Mouse (Mus musculus): ENCODE measurements around the gene Kdf1.
A peak's percentile ranks its signal among the peaks of the same experiment; 100 is the strongest.

The Kdf1 gene

DNA sequence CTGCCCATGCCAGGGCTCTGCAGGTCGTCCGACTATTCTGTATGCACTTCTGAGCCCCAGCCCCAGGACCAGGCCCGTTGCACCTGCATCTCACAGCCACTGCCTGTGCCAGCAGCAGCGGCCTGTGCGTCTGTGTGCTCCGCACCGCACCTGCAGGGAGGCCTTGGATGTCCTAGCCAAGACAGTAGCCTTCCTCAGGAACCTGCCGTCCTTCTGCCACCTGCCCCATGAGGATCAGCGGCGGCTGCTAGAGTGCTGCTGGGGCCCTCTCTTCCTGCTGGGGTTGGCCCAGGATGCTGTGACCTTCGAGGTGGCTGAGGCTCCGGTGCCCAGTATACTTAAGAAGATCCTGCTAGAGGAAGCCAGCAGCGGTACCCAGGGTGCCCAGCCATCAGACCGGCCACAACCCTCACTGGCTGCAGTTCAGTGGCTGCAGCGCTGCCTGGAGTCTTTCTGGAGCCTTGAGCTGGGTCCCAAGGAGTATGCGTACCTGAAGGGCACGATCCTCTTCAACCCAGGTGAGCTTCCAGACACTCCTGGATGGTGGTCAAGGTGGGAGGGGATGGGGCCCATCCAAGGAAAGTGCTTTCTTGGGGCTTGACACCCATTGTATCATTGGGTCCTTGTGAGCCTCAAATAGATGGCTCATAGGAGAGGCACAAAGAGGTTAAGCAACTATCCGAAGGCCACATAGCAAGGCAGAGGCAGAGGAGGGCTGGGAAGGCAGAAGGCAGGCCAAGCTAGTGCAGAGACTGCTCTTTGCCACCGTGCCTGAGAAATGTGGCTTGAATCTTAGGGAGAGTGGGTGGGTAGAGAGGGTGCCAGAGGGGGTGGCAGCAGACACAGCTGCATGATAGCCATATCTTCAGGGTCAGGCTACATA lies 34.9 kb downstream of the Kdf1 start:
- DNase-seq (ENCODE audit: low spot score in 2 of 2) = no peak

DNA sequence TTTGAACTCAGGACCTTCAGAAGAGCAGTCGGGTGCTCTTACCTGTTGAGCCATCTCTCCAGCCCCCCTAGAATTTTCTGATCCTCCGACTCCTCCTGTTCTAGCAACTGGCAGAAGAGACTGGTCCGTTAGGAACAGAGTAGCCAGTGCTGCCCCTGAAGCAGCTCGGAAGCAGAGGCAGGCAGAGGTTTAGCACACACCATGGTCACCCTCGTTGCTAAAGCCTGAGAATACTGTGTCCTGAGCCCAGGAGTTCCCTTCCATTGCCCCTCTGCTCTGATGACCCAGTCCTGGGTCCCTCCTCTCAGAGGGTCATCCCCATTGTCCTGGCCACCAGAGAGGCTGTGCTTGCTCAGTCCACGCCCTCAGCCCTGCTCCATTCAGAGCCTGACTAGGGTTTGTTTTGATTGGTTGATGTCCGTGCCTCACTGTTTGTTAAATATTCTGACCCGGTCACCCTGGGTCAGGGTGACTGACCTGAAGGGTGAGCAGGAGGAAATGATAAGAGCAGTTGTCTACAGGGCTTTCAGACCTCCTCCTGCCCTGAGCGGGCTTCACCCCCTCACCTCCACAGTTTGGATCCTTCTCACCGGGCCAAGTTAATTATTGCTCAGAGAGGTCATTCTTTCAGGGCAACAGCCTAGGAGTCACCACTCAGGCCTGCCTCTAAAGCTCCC lies 38.4 kb downstream of the Kdf1 start:
- DNase-seq (ENCODE audit: low spot score in 2 of 2) = no peak

DNA sequence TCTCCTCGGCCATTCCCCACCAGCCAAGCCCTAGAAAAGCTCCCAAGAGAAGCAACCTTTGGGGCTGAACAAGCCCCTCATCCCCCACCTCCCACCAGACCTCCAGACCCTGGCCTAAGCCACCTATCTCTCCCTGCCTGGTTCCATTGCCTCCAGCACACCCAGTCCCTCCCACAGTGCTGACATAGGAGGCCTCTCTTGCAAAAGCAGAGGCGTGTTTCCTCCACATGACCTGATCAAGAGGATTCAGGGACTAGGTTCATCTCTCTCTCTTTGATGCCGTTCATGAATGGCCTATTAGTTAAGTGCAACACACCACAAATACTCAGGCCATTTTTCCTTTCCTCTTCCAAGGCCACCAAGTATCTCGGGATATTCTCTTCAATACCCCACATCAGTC lies 41.1 kb downstream of the Kdf1 start:
- no peak for DNase-seq (ENCODE audit: low spot score in 2 of 2)

DNA sequence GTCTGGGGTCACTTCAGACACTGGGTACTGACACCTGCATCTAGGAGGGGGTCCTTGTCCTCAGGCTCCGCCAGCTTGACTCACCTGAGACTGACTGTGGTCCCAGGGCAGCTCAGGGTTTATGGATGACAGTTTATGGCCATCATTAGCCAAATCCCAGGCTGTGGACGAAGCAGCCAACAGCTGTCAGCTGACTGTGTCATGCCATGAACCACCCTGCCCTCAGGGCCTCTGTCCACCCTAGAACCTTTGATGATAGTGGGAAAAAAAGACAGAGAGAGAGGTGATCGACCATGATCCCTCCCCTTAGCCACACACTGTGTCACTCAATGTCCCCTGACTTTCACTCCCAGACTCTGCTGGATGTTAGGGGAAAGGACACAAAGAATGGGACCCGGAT lies 42.9 kb downstream of the Kdf1 start:
- no peak for DNase-seq (ENCODE audit: low spot score in 2 of 2)

DNA sequence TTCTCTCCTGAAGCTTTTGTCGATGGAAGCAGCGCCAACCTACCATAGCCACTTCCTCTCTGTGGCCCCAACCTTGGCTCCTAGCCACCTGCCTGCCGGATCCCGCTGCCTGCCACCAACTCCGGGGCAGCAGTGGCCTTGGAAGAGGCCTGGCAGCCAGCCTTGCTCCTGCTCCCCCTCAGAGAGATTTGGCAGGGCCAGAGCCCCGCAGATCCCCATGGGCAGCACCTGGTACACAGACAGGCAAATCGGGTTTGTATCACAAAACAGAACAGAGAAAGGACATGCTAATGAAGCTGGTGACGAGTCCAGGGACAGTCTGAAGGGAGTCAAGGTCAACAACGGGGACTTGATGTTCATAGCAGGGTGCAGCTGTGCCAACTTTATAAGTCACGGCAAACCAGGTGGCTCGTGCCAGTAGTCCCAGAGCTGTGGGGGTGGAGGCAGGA lies 44.4 kb downstream of the Kdf1 start:
- DNase-seq (ENCODE audit: low spot score in 2 of 2) = no peak

DNA sequence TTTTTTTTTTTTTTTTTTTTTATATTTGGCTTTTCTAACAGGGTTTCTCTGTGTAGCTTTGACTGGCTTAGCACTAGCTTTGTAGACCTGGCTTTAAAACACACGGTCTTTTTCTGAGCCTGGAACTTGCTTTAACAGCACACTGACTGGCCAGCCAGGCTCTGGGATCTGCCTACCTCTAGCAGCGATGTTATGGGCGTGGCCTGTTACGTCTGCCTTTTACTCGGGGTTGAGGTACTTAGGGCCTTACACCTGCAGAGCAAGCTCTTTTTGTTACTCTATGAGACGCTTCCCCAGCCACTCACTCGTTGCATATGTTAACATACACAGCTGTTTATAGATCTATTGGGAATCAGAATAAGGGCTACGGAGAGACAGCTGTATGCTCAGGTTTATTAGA lies 48.5 kb downstream of the Kdf1 start:
- DNase-seq (ENCODE audit: low spot score in 2 of 2) = no peak

DNA sequence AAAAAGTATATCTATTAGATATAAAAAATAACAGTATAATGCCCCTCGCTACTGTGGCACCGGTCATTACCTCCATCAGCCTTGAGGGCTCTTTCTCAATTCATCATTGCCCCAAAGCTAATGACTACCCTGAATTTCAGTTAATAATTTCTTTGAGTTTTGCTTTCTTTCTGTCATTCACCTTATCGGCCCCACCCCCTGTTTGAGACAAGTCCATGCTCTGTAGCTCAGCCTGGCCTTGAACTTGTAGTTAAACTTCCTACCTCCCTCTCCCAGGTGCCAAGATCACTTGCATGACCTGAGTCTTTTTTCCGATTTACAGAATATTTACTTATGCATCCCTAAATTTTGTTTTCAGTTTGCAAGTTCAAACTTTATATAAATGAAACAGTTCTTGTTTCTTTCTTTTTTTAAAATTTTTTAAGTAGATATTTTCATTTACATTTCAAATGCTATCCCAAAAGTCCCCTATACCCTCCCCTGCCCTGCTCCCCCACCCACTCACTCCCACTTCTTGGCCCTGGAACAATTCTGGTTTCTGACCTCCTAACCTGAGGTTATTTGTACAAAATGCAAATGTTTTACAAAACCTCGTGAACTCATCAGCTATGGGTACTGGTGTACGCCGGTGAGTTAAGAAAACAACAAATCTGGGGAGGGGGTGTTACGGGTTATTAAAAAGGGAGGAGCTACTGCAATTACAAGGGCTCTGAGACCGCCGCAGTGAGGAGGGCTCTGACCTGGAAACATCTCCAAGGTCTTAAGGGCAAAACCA lies 50.7 kb downstream of the Kdf1 start:
- DNase-seq (ENCODE audit: low spot score in 2 of 2) = no peak

DNA sequence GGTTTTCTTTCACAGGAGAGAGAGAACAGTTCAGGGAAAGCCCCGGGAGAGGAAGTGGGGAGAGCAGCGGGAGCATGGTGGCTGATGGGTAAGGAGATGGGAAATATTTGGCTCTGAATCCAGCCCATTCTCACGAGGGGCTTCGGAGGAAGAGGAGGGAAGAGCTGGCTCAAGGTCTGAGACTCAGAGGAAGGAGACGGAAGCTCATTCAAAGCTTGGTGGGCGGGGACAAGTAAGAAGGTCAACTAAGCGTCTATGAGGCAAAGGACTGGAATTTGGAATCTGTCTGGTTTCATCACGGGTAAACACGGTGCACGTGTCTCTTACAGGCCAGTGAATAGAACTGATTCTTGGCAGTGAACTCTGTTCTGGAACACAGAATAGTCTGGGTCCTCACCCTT lies 51.3 kb downstream of the Kdf1 start:
- no peak for DNase-seq (ENCODE audit: low spot score in 2 of 2)

DNA sequence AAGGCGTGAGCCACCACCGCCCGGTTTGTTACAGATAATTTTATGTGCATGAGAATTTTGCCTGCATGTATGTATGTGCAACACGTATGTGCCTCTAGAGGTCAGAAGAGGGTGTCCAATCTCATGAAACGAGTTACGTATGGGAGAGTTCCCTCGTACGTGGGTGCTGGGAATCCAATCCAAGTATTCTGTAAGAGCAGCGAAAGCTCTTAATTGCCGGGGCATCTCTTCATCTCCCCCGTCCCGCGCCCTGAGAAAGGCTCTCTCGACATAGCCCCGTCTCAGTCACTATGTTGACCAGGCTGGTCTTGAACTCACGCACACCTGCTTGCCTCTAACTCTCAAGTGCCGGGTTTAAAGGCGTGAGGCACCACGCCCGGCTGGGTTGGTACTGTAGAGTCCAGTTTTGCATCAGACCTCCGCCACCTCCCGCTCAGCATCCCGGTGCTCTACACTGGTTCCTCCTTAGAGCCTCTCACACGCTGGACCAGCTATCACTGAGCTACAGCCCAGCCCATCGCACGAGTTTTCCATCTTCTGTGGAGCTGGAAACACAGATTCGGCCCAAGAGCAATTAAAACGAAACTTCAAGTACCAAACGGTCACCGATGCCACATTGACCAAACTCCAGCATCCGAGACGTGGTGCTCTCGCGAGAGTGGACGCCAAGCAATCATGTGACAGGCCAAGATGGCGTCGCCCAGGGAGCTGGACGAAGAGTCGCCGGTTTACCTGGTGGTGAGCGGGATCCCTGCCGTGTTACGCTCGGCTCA lies 55.5 kb downstream of the Kdf1 start, which contains the start of gene Gpatch3:
Gene Gpatch3, plus strand, starts transcription at position 676 of the 773 bp plus-strand sequence.
- DNase-seq (ENCODE audit: low spot score in 2 of 2) = peak; percentile 92 to 93

DNA sequence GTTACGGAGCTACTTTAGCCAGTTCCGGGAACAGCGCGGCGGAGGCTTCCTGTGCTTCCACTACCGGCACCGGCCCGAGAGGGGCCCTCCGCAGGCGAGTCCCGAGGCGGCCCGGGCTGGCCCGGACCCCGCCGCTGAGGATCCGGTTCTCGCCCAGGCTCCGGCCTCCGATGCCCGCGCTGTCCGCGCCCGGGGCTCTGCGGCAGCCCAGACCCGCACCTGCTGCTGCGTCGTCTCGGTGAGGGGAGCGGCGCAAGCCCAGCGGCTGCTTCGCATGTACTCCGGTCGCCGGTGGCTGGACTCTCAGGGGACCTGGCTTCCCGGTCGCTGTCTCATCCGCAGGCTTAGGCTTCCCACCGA lies 56.1 kb downstream of the Kdf1 start:
- no peak for DNase-seq (ENCODE audit: low spot score in 2 of 2)

DNA sequence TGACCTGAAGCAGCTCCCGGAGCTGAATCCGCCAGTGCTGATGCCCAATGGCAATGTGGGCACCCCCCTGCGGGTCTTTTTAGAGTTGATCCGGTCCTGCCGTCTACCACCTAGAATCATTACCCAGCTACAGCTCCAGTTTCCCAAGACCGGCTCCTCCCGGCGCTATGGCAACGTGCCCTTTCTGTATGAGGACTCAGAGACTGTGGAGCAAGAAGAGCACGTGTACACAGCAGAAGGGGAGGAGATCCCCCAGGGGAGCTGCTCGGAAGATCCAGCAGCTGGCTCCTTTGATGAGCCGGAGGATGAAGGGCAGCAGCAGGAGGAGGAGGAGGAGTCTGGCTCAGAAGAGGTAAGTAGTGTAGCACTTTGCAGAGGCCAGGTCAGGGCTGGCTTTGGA lies 59.2 kb downstream of the Kdf1 start:
- DNase-seq (ENCODE audit: low spot score in 2 of 2) = no peak
